Comparison of ENCODE assay signal across 18 mouse cellular contexts in the genomic region with DNA sequence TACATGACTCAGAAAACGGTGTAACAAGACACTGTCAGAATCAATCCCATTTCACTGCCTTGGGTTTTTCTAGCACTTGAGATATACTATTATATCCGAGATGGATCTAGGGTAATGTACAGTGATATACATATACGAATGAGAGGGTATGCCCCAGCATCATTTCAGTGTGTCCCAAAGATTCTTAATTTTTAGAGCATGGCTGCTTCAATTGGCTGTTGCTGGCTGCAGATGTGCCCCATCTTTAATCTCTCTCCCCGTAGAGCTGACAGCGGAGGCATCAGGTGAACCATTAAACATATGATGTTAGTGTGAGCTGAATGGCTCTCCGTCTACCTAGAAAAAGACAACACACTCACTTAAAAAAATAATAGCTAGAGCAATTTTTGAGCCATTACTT. TPM values are rescaled to one million over a fixed set of nuclear protein-coding genes. Genes with fewer than 3 reads are reported as not detected.
DNase-seq lines count a peak whose midpoint lies in the region; ATAC-seq and TF ChIP-seq lines count a peak whose summit lies in the region.
"Had no signal": no experiment of that assay in that cellular context is flagged by ENCODE, and none has a peak within 500 bp of the region (broad histone marks: within the 10 kb centered on the region; RNA-seq: fewer than 3 reads in every experiment).

No protein-coding gene starts in this region.

- no peak overlapping the region for H3K4me3 ChIP-seq in forebrain, embryonic 11.5 days (ENCODE audit: low read depth, low read length)
- no peak overlapping the region for H3K4me3 ChIP-seq in forebrain, embryonic 10.5 days
- no peak overlapping the region for H3K4me3 ChIP-seq in midbrain, embryonic 12.5 days
- no peak overlapping the region for H3K4me3 ChIP-seq in midbrain, postnatal 0 days (ENCODE audit: low read depth, low read length)
- no peak overlapping the region for H3K4me3 ChIP-seq in midbrain, embryonic 15.5 days
- H3K4me3 ChIP-seq: heart, embryonic 12.5 days; hindbrain, embryonic 15.5 days; layer of hippocampus, adult 2 months; limb, embryonic 13.5 days; liver, embryonic 13.5 days had no signal

- H3K36me3 ChIP-seq in forebrain, embryonic 11.5 days (ENCODE audit: control insufficient read depth, insufficient read depth, low read length), result no peaks in the 10 kb centered on the region
- no peaks in the 10 kb centered on the region for H3K36me3 ChIP-seq in forebrain, embryonic 10.5 days (replicated peaks)
- no peaks in the 10 kb centered on the region for H3K36me3 ChIP-seq in midbrain, embryonic 12.5 days
- no peaks in the 10 kb centered on the region for H3K36me3 ChIP-seq in midbrain, postnatal 0 days (ENCODE audit: insufficient read depth, low read length)
- H3K36me3 ChIP-seq in midbrain, embryonic 15.5 days (replicated peaks), result no peaks in the 10 kb centered on the region
- H3K36me3 ChIP-seq: heart, embryonic 12.5 days; hindbrain, embryonic 15.5 days; limb, embryonic 13.5 days; liver, embryonic 13.5 days had no signal

- H3K4me2 ChIP-seq in forebrain, embryonic 11.5 days (ENCODE audit: low read depth, low read length, severe bottlenecking), result no peak overlapping the region
- H3K4me2 ChIP-seq in midbrain, embryonic 12.5 days (replicated peaks), result no peak overlapping the region
- no peak overlapping the region for H3K4me2 ChIP-seq in midbrain, postnatal 0 days (ENCODE audit: low read depth, low read length, poor library complexity, severe bottlenecking)
- H3K4me2 ChIP-seq in midbrain, embryonic 15.5 days, result no peak overlapping the region
- H3K4me2 ChIP-seq: heart, embryonic 12.5 days; hindbrain, embryonic 15.5 days; limb, embryonic 13.5 days; liver, embryonic 13.5 days had no signal

- DNase-seq in forebrain, embryonic 11.5 days (ENCODE audit: low spot score), result no peak
- DNase-seq in forebrain, embryonic 10.5 days (ENCODE audit: extremely low spot score, low spot score), result no peak
- no peak for DNase-seq in midbrain, postnatal 0 days (ENCODE audit: low spot score)
- no peak for DNase-seq in liver
- DNase-seq: gastrocnemius, postnatal 25 days; liver, embryonic 13.5 days; lung, adult 2 months; thymus, postnatal 14 days had no signal

- H3K9ac ChIP-seq in forebrain, embryonic 11.5 days (ENCODE audit: low read length), result no peak overlapping the region
- H3K9ac ChIP-seq in midbrain, embryonic 12.5 days (replicated peaks), result no peak overlapping the region
- H3K9ac ChIP-seq in midbrain, postnatal 0 days (replicated peaks; ENCODE audit: low read length, poor library complexity, severe bottlenecking), result no peak overlapping the region
- H3K9ac ChIP-seq in midbrain, embryonic 15.5 days, result no peak overlapping the region
- H3K9ac ChIP-seq: heart, embryonic 12.5 days; hindbrain, embryonic 15.5 days; limb, embryonic 13.5 days; liver, embryonic 13.5 days had no signal

- no peaks in the 10 kb centered on the region for H3K9me3 ChIP-seq in forebrain, embryonic 11.5 days (ENCODE audit: control insufficient read depth, low read length)
- H3K9me3 ChIP-seq in forebrain, embryonic 10.5 days, result no peaks in the 10 kb centered on the region
- no peaks in the 10 kb centered on the region for H3K9me3 ChIP-seq in midbrain, embryonic 12.5 days
- no peaks in the 10 kb centered on the region for H3K9me3 ChIP-seq in midbrain, postnatal 0 days (ENCODE audit: low read length)
- H3K9me3 ChIP-seq in midbrain, embryonic 15.5 days, result no peaks in the 10 kb centered on the region
- H3K9me3 ChIP-seq: heart, embryonic 12.5 days; hindbrain, embryonic 15.5 days; limb, embryonic 13.5 days; liver, embryonic 13.5 days had no signal

- H3K4me1 ChIP-seq in forebrain, embryonic 11.5 days (replicated peaks; ENCODE audit: control insufficient read depth, insufficient read depth, low read length), result no peaks in the 10 kb centered on the region
- no peaks in the 10 kb centered on the region for H3K4me1 ChIP-seq in forebrain, embryonic 10.5 days
- H3K4me1 ChIP-seq in midbrain, embryonic 12.5 days, result no peaks in the 10 kb centered on the region
- no peaks in the 10 kb centered on the region for H3K4me1 ChIP-seq in midbrain, postnatal 0 days (ENCODE audit: insufficient read depth, low read length)
- H3K4me1 ChIP-seq in midbrain, embryonic 15.5 days, result no peaks in the 10 kb centered on the region; the same call in 1 of the 2 replicates
- H3K4me1 ChIP-seq: heart, embryonic 12.5 days; hindbrain, embryonic 15.5 days; limb, embryonic 13.5 days; liver, embryonic 13.5 days had no signal

- peak; percentile 42; the same call in 1 of the 2 replicates for ATAC-seq in forebrain, embryonic 11.5 days (replicated peaks; ENCODE audit: low FRiP score)
- peak; percentile 56 for ATAC-seq in midbrain, embryonic 12.5 days (ENCODE audit: low FRiP score, low read depth)
- ATAC-seq in midbrain, postnatal 0 days (ENCODE audit: low FRiP score), result no peak
- ATAC-seq in midbrain, embryonic 15.5 days (replicated peaks), result peak; percentile 27; the same call in 1 of the 2 replicates
- ATAC-seq in megakaryocyte-erythroid progenitor cell, adult 5-6 weeks (replicated peaks; ENCODE audit: low FRiP score, low TSS enrichment, poor library complexity, severe bottlenecking), result no peak
- ATAC-seq: intestine, embryonic 16.5 days had no signal

- WGBS in forebrain, embryonic 11.5 days, result 81% methylated on average over 6 of the region's 6 CpGs
- WGBS in forebrain, embryonic 10.5 days, result 82% methylated on average over 6 of the region's 6 CpGs
- WGBS in midbrain, embryonic 12.5 days, result 75% methylated on average over 6 of the region's 6 CpGs
- WGBS in midbrain, postnatal 0 days, result 75% methylated on average over 6 of the region's 6 CpGs
- WGBS in midbrain, embryonic 15.5 days, result 68% methylated on average over 6 of the region's 6 CpGs

- no peak overlapping the region for H3K27ac ChIP-seq in forebrain, embryonic 11.5 days (ENCODE audit: low read depth, low read length)
- H3K27ac ChIP-seq in forebrain, embryonic 10.5 days, result no peak overlapping the region
- no peak overlapping the region for H3K27ac ChIP-seq in midbrain, embryonic 12.5 days (replicated peaks)
- no peak overlapping the region for H3K27ac ChIP-seq in midbrain, postnatal 0 days (ENCODE audit: low read depth, low read length)
- no peak overlapping the region for H3K27ac ChIP-seq in midbrain, embryonic 15.5 days
- H3K27ac ChIP-seq: hindbrain, embryonic 15.5 days; layer of hippocampus, adult 2 months; limb, embryonic 13.5 days; liver, embryonic 13.5 days had no signal

- H3K27me3 ChIP-seq in forebrain, embryonic 11.5 days (ENCODE audit: control insufficient read depth, insufficient read depth, low read length), result no peaks in the 10 kb centered on the region
- no peaks in the 10 kb centered on the region for H3K27me3 ChIP-seq in forebrain, embryonic 10.5 days (ENCODE audit: poor library complexity, severe bottlenecking)
- no peaks in the 10 kb centered on the region for H3K27me3 ChIP-seq in midbrain, embryonic 12.5 days
- H3K27me3 ChIP-seq in midbrain, postnatal 0 days (ENCODE audit: insufficient read depth, low read length), result no peaks in the 10 kb centered on the region
- H3K27me3 ChIP-seq in midbrain, embryonic 15.5 days (replicated peaks), result no peaks in the 10 kb centered on the region
- H3K27me3 ChIP-seq: heart, embryonic 12.5 days; hindbrain, embryonic 15.5 days; limb, embryonic 13.5 days; liver, embryonic 13.5 days had no signal

- TF ChIP-seq CTCF in midbrain, postnatal 0 days (IDR thresholded peaks at IDR 0.05), result no peak

RNA-seq across cellular contexts. Expression of a gene that starts 34.0 kb away (rescaled TPM):
- 28.0 and 33.8 TPM in 2 replicates for polyA plus RNA-seq in forebrain, embryonic 11.5 days (2014; fragmentation: Nextera tagmentation; extraction: Ambion mirVana)
- 46.6 and 47.1 TPM in 2 replicates for polyA plus RNA-seq in forebrain, embryonic 10.5 days (2016; fragmentation: Nextera tagmentation; extraction: Ambion mirVana)
- polyA plus RNA-seq in midbrain, embryonic 12.5 days (2016; fragmentation: Nextera tagmentation; extraction: Ambion mirVana), result 48.3 and 60.7 TPM in 2 replicates
- total RNA-seq in midbrain, postnatal 0 days (2014; rRNA removed), result 70.5 and 75.0 TPM in 2 replicates
- 142 and 146 TPM in 2 replicates for polyA plus RNA-seq in midbrain, postnatal 0 days (2015; fragmentation: Nextera tagmentation; extraction: Ambion mirVana)
- polyA plus RNA-seq in midbrain, embryonic 15.5 days (2015; fragmentation: Nextera tagmentation; extraction: Ambion mirVana), result 117 and 119 TPM in 2 replicates
- not detected in 2 replicates for total RNA-seq in megakaryocyte-erythroid progenitor cell, adult 5-6 weeks (2014; fragmentation: Nextera tagmentation)
- total RNA-seq in megakaryocyte-erythroid progenitor cell, adult 5-6 weeks (2017), result not detected in 2 replicates
- total RNA-seq: megakaryocyte progenitor cell, adult 5-6 weeks had no signal
- polyA plus RNA-seq: testis, adult 2 months had no signal

Comparison
In these comparisons a context has a peak if more than half of its experiments do, and no peak if none do; other contexts are left out.
1. ATAC-seq: peak in forebrain, embryonic 11.5 days (single experiment), midbrain, embryonic 12.5 days (single experiment) and midbrain, embryonic 15.5 days (single experiment); none in midbrain, postnatal 0 days (single experiment) and megakaryocyte-erythroid progenitor cell, adult 5-6 weeks (single experiment).